Mouse (Mus musculus): ENCODE measurements around the gene Fibcd1.

The Fibcd1 gene

DNA sequence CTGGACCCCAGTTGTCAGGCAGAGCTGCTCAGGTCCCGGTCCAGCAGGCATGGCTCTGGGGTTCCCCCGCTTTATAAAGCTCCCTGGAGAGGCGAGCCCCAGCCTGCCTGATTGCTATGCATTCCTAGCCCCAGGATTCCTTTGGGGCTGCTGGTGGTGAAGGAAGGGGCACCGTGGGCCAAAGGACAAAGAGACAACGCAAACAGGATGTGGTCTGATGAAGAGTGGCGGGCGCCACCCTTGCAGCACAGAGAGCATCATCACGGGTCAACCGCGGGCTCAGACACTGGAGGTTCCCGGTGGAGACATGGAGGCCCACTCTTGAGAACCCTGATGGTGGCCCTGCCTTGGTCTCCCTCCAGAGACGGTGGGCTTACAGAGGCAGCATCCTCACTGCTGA lies 35.4 kb downstream of the Fibcd1 start, which contains the start of gene Qrfp:
Gene Qrfp, minus strand, starts transcription at position 137 of the 400 bp plus-strand sequence.
- DNase-seq, result no peak

GRCm38 (mm10) chr2:31809358-31809740 lies 36.5 kb downstream of the Fibcd1 start:
- no peak for DNase-seq

GRCm38 (mm10) chr2:31808410-31809357 lies 37.1 kb downstream of the Fibcd1 start:
- peak; percentile 55 to 70 for DNase-seq

DNA sequence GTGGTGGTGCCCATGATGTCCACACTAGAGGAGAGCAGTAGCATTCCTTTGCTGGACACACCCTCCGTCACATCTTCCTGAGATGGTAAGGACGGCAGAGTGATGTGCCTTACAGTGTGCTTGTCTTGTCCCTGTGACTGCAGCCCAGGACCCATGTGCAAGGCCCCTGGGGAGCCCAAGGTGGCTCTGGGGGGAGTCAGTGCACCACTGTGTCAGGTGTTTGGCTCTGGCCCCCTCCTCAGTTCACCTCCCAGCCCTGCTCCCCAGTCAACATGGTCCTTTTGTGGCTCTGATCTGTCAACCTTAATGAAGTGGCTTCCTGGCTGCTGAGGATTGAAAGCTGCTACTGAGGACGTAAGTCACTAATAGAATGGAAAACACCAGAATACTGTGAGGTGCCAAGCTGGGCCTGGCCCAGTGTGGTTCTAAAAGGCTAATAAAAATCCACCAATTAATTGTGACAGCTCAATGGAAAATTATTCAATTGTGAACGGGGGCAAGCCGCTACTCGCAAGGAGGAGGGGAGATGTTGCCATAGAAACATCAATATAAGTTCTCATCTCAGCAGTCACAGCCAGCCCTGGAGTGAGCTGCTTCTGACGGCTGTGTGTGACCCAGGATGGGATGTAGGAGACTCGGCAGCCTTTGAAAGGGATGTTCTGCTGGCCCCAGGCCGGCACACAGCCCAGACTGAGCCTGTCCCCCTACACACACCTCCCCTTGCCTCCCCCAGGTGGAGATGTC lies 39.0 kb downstream of the Fibcd1 start:
- no peak for DNase-seq

- DNase-seq, result peak; percentile 48 to 69
Measured at GRCm38 (mm10) chr2:31803480-31803879, 42.3 kb downstream of the Fibcd1 start.

DNA sequence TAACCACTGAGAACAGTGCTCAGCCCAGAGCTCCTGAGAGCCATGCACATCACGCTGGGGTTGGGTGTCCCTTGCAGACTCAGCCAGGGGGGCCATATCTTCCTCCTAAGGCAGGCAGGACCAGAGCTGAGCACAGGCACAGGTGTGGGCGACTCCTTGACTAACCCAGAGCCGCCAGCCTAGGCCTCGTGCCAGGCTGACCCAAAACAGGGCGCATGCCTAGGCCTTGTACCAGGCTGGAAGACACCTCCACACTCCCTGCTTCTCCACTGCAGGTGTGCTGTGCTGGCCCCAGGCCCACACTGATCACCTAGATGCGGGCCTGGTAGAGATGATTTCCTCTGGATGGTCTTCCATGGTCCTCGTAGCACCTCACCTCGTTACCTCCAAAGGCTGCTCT lies 43.0 kb downstream of the Fibcd1 start:
- DNase-seq, result no peak

DNA sequence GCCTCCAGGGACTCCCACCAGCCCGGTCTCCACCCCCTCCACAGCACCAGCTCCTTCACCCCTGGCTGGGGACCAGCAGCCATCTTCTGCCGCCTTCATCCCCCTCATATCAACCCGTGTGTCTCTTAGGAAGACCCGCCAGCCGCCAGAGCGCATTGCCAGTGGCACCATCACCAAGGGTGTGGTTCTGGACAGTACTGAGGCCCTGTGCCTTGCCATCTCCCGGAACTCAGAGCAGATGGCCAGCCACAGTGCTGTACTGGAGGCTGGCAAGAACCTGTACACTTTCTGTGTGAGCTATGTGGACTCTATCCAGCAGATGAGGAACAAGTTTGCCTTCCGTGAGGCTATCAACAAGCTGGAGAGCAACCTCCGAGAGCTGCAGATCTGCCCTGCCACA lies 44.4 kb downstream of the Fibcd1 start:
- DNase-seq, result no peak

DNA sequence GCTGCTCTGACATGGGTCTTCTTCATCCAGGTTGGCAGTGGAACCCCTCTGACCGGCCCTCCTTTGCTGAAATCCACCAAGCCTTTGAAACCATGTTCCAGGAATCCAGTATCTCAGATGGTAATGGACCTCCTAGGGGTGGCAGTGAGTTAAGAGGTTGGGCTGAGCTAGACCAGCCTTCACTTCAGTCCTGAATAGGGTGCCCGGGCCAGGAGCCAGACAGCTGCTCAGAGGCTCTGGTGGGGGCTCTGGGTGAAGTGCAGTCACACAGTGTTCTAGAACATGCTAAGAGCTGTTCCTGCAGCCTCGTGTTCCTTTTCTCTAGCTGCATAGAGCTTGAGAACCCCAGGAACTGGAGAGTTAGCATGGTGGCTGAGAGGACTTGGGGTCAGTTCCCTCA lies 48.9 kb downstream of the Fibcd1 start:
- no peak for DNase-seq

DNA sequence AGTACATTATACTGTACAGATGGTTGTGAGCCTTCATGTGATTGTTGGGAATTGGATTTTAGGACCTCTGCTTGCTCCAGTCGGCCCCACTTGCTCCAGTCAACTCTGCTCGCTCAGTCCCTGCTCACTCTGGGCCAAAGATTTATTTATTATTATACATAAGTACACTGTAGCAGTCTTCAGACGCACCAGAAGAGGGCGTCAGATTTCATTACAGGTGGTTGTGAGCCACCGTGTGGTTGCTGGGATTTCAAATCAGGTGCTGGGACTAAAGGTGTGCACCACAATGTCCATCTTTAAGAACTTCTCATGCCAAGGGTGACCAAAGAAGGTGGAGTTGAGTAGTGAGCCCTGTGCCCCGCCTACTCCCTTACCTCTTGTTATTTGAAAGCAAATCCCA lies 53.2 kb downstream of the Fibcd1 start:
- no peak for DNase-seq

GRCm38 (mm10) chr2:31791260-31791659 lies 54.5 kb downstream of the Fibcd1 start:
- DNase-seq, result no peak

DNA sequence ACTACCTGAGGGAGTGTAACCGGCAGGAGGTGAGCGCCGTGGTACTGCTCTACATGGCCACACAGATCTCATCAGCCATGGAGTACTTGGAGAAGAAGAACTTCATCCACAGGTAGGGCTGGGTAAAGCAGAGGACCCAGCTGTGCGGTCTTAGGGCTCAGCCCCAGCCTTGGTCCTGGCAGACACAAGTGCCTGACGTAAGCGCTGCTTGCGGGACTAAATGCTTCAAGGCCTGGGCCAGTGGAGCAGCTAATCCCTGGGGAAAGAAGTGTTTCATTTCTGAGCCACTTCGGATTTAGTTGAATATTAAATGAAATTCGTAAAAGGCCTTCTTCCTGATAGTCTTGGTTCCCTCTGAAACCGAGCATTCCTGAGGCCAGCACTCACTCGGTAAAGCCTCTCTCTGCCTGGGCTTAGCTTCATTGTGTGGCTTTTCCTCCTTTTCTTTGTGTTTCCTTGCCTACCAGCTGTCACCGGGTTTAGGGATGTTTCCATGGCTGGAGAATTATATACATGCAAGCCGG lies 55.0 kb downstream of the Fibcd1 start:
- DNase-seq, result no peak

GRCm38 (mm10) chr2:31789215-31789614 lies 56.6 kb downstream of the Fibcd1 start:
- no peak for DNase-seq

DNA sequence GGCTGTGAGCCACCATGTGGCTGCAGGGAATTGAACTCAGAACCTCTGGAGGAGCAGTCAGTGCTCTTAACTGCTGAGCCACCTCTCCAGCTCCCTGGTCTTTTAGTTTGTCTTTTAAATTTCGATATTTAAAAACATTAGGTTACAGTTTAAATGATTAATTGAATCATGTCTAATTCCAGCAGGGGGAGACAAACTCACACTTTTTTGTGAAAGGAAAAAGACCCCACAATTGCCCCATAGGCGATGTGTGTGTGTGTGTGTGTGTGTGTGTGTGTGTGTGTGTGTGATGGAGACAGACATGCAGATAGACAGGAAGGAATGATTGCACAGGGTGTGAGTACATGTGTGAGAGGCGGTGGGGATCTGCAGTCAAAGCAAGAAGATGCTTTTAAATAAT lies 57.6 kb downstream of the Fibcd1 start:
- DNase-seq, result no peak

DNA sequence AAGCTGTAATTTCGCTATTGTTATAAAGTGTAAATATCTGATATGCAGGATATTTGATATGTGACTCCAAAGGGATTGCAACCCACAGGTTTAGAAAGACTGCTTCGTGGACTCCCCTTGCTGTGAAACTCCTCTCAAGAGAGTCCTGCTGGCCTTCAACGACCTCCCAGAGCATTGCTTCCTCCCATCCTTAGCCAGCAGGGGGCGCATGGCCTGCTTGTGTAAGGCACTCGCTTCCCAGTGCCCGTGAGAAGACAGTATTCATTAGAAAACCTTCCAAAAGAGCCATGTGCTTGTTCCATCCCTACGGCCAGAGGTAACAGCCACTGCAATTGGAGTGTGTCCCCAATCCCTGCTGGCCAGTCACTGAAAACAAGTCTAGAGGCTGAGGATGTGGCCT lies 58.8 kb downstream of the Fibcd1 start:
- peak; percentile 93 for DNase-seq

DNA sequence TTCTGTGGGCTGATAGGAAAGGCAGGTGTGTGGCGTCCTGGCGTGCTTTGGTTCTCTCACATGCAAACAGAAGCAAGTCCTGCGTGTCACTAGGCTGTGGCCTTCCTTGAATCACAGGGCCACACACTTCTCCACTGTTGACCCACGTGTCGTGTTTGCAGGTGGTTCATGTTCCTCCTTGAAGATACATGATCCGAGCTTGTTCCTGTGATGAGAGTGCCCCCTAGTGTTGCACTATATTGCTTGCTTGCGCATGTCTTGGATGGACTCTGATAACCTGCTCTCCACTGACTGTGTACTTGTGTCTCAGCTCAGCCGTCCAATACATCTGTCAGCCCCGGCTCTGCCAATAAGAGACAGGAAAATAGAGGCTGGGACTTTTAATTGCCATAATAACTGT lies 60.7 kb downstream of the Fibcd1 start:
- peak; percentile 78 to 85 for DNase-seq

GRCm38 (mm10) chr2:31782958-31783602 lies 62.7 kb downstream of the Fibcd1 start:
- peak in 1 of 2 experiments; percentile 35 for DNase-seq

DNA sequence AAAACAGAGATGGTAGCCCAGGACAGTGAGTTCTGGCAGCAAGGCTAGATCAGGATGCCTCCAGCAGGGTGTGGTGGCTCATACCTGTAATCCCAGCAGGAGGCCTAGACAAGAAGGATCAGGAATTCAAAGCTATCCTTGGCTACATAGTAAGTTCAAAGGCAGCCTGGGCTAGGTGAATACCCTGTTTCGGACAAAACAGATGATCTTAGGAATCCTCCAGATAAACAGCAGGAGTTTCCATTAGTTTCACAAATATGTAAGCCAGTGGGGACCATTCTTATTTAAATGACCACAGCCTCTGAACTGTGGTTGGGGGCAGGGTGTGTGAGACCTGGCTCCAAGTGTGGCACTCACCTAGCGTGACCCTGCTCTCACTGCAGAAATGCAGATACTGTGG lies 66.5 kb downstream of the Fibcd1 start:
- no peak for DNase-seq

GRCm38 (mm10) chr2:31776479-31776878 lies 69.3 kb downstream of the Fibcd1 start:
- DNase-seq, result no peak

DNA sequence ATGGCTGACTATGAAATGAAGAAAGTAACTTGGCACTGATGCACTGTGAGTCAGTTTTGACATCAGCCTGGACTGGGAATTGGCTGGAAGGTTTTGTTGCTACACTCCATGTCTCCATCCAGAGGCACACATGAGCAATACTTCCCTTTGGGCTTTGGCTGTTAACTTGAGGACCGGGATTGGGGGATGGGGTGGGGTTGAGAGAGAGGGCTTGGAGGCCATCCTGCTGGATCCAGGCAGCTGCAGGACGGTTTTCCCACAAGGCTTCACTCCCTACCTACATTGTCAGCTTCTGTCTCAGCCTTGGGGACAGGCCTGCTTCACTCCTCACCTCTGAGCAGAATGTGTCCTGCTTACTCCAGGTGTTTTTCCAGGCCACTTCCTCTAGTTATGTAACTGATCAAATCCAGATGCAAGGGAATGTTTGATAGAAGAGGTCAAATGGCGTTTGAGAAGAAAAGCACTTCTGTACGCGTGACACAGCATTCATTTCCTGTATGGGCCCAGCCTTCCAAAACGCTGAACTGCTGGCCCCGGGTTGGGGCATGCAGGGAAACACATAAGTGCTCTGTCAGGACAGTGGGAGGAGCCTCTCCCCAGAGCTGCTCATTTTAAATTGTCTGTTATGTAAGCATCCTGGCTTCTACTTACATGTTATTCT lies 74.9 kb downstream of the Fibcd1 start:
- DNase-seq, result peak; percentile 66 to 79

GRCm38 (mm10) chr2:31769631-31770111 lies 76.1 kb downstream of the Fibcd1 start:
- peak; percentile 68 to 79 for DNase-seq

- no peak for DNase-seq
Measured at GRCm38 (mm10) chr2:31769115-31769514, 76.7 kb downstream of the Fibcd1 start.

GRCm38 (mm10) chr2:31767815-31768214 lies 78.0 kb downstream of the Fibcd1 start:
- no peak for DNase-seq
